In the genomic region with DNA sequence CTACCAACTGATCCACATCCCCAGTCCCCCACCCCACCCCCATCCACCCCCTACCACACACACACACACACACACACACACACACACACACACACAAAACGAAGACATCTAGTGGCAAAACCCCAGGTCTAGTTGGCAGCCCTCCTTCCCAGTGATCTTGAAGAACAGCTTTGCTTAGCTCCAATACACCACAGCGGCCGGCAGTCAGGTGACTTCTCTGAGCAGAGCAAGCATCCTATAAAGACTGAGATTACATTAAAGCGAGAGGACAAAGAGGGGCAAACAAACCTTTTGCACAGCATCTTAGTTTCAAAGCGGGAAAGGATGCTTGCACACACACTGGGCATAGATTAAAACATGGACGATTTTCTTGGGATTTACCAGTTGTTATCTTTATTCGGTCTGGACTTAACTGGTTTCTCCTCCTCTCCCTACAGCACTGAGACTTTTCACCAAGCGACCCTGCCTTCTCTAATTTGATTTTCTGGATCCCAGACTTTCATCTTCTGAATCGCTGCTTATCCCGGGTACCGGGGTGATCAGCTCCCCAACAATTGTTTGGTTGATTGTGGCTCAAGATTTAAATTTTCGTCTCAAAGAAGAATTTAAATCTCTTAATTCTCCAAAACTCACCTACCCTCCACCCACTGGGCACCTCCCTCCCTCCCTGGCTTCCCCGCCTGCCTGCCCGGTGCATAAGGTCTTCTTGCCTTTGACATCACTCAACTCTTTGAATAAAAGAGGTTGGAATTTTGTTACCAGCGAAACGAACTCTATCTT, we compare ENCODE assay signal across 17 mouse cellular contexts.
DNase-seq lines count a peak whose midpoint lies in the region; ATAC-seq lines count a peak whose summit lies in the region.
"Had no signal": no experiment of that assay in that cellular context is flagged by ENCODE, and none has a peak within 500 bp of the region (broad histone marks: within the 10 kb centered on the region; RNA-seq: fewer than 3 reads in every experiment).

No protein-coding gene starts in this region.

- no peaks in the 10 kb centered on the region for H3K36me3 ChIP-seq in hindbrain, embryonic 10.5 days
- H3K36me3 ChIP-seq in hindbrain, embryonic 14.5 days (replicated peaks; ENCODE audit: control insufficient read depth, insufficient read depth) = no peaks in the 10 kb centered on the region
- no peaks in the 10 kb centered on the region for H3K36me3 ChIP-seq in forebrain, embryonic 14.5 days (ENCODE audit: control insufficient read depth, insufficient read depth, low read length)
- no peaks in the 10 kb centered on the region for H3K36me3 ChIP-seq in hindbrain, embryonic 16.5 days (ENCODE audit: control insufficient read depth, insufficient read depth, low read length)
- H3K36me3 ChIP-seq in midbrain, embryonic 16.5 days (ENCODE audit: control insufficient read depth, insufficient read depth, low read length) = no peaks in the 10 kb centered on the region
- H3K36me3 ChIP-seq: limb, embryonic 15.5 days had no signal

- no peak overlapping the region for H3K9ac ChIP-seq in hindbrain, embryonic 14.5 days
- H3K9ac ChIP-seq in forebrain, embryonic 14.5 days (ENCODE audit: low read length) = no peak overlapping the region
- H3K9ac ChIP-seq in hindbrain, embryonic 16.5 days (ENCODE audit: low read depth, low read length) = no peak overlapping the region
- H3K9ac ChIP-seq in midbrain, embryonic 16.5 days (ENCODE audit: low read depth, low read length) = no peak overlapping the region
- H3K9ac ChIP-seq: limb, embryonic 15.5 days had no signal

- intact Hi-C loops in left cerebral cortex, postnatal 14 days (cut with DNase I) = no loop called here

- 39% methylated on average over 16 of the region's 16 CpGs for WGBS in hindbrain, embryonic 10.5 days
- WGBS in hindbrain, embryonic 14.5 days = 37% methylated on average over 16 of the region's 16 CpGs
- WGBS in forebrain, embryonic 14.5 days = 6% methylated on average over 16 of the region's 16 CpGs
- WGBS in hindbrain, embryonic 16.5 days = 45% methylated on average over 16 of the region's 16 CpGs
- 11% methylated on average over 16 of the region's 16 CpGs for WGBS in midbrain, embryonic 16.5 days

- peaks cover 95% of the 10 kb centered on the region for H3K27me3 ChIP-seq in hindbrain, embryonic 10.5 days (ENCODE audit: insufficient read depth, poor library complexity, severe bottlenecking)
- H3K27me3 ChIP-seq in hindbrain, embryonic 14.5 days (ENCODE audit: control insufficient read depth, insufficient read depth, low read length) = peaks cover 35% of the 10 kb centered on the region
- peaks cover 44% of the 10 kb centered on the region for H3K27me3 ChIP-seq in forebrain, embryonic 14.5 days (replicated peaks; ENCODE audit: control insufficient read depth, insufficient read depth, low read length)
- H3K27me3 ChIP-seq in hindbrain, embryonic 16.5 days (replicated peaks; ENCODE audit: control insufficient read depth, insufficient read depth, low read length) = peaks cover 9% of the 10 kb centered on the region
- H3K27me3 ChIP-seq in midbrain, embryonic 16.5 days (ENCODE audit: control insufficient read depth, insufficient read depth, low read depth, low read length) = peaks cover 48% of the 10 kb centered on the region

- no peak for ATAC-seq in hindbrain, embryonic 14.5 days (ENCODE audit: low FRiP score)
- ATAC-seq in forebrain, embryonic 14.5 days = peak; percentile 8
- ATAC-seq in hindbrain, embryonic 16.5 days = 0 out of 2 replicates have a peak, but pooled peaks have one; percentile 3
- ATAC-seq in midbrain, embryonic 16.5 days = no peak
- ATAC-seq: intestine, postnatal 0 days had no signal

- no peaks in the 10 kb centered on the region for H3K9me3 ChIP-seq in hindbrain, embryonic 10.5 days
- no peaks in the 10 kb centered on the region for H3K9me3 ChIP-seq in hindbrain, embryonic 14.5 days (ENCODE audit: control insufficient read depth, low read length)
- H3K9me3 ChIP-seq in forebrain, embryonic 14.5 days (replicated peaks; ENCODE audit: control insufficient read depth, low read length) = no peaks in the 10 kb centered on the region
- H3K9me3 ChIP-seq in hindbrain, embryonic 16.5 days (ENCODE audit: control insufficient read depth, low read length) = no peaks in the 10 kb centered on the region
- H3K9me3 ChIP-seq in midbrain, embryonic 16.5 days (replicated peaks; ENCODE audit: control insufficient read depth, low read length, poor library complexity, severe bottlenecking) = no peaks in the 10 kb centered on the region
- H3K9me3 ChIP-seq: limb, embryonic 15.5 days had no signal

- no peak overlapping the region for H3K4me2 ChIP-seq in hindbrain, embryonic 14.5 days (replicated peaks)
- H3K4me2 ChIP-seq in forebrain, embryonic 14.5 days (ENCODE audit: low read length) = peak overlapping the region; percentile 38
- H3K4me2 ChIP-seq in hindbrain, embryonic 16.5 days (ENCODE audit: low read length) = no peak overlapping the region
- H3K4me2 ChIP-seq in midbrain, embryonic 16.5 days (ENCODE audit: low read length) = peak overlapping the region; percentile 40
- H3K4me2 ChIP-seq: limb, embryonic 15.5 days had no signal

- H3K4me1 ChIP-seq in hindbrain, embryonic 10.5 days (replicated peaks) = peaks cover 44% of the 10 kb centered on the region
- H3K4me1 ChIP-seq in hindbrain, embryonic 14.5 days (replicated peaks; ENCODE audit: control insufficient read depth, insufficient read depth, low read length) = peaks cover 20% of the 10 kb centered on the region
- peaks cover 27% of the 10 kb centered on the region for H3K4me1 ChIP-seq in forebrain, embryonic 14.5 days (ENCODE audit: control insufficient read depth, insufficient read depth, low read length)
- peaks cover 14% of the 10 kb centered on the region for H3K4me1 ChIP-seq in hindbrain, embryonic 16.5 days (ENCODE audit: control insufficient read depth, insufficient read depth, low read depth, low read length)
- peaks cover 23% of the 10 kb centered on the region for H3K4me1 ChIP-seq in midbrain, embryonic 16.5 days (ENCODE audit: control insufficient read depth, insufficient read depth, low read length)

- DNase-seq in hindbrain, embryonic 10.5 days (ENCODE audit: low spot score) = no peak
- DNase-seq in hindbrain, embryonic 14.5 days (ENCODE audit: low spot score) = no peak
- DNase-seq in forebrain, embryonic 14.5 days (ENCODE audit: low spot score) = peak; percentile 49
- no peak for DNase-seq in left cerebral cortex, postnatal 14 days (ENCODE audit: low spot score in 2 of 2)
- DNase-seq in urinary bladder, postnatal 10 days (ENCODE audit: low spot score) = no peak
- no peak for DNase-seq in ovary, adult 18-20 months (ENCODE audit: low spot score)
- DNase-seq: adrenal gland, adult 2 months; cerebellum, adult 11-12 months; cerebellum, postnatal 36 days; heart, adult 11 months; heart, postnatal 4 days; lung, postnatal 10 days; thymus, postnatal 4 days had no signal

- H3K27ac ChIP-seq in hindbrain, embryonic 10.5 days = peak overlapping the region; percentile 46; the same call in 1 of the 2 replicates
- no peak overlapping the region for H3K27ac ChIP-seq in hindbrain, embryonic 14.5 days
- H3K27ac ChIP-seq in forebrain, embryonic 14.5 days (ENCODE audit: low read depth, low read length) = no peak overlapping the region
- no peak overlapping the region for H3K27ac ChIP-seq in hindbrain, embryonic 16.5 days (ENCODE audit: low read depth, low read length)
- no peak overlapping the region for H3K27ac ChIP-seq in midbrain, embryonic 16.5 days (ENCODE audit: low read length)
- H3K27ac ChIP-seq: limb, embryonic 15.5 days had no signal

- peak overlapping the region; percentile 39; the same call in 1 of the 2 replicates for H3K4me3 ChIP-seq in hindbrain, embryonic 10.5 days
- no peak overlapping the region for H3K4me3 ChIP-seq in hindbrain, embryonic 14.5 days (replicated peaks; ENCODE audit: low read length)
- no peak overlapping the region for H3K4me3 ChIP-seq in forebrain, embryonic 14.5 days (ENCODE audit: low read depth, low read length)
- H3K4me3 ChIP-seq in hindbrain, embryonic 16.5 days (ENCODE audit: low read length) = no peak overlapping the region
- no peak overlapping the region for H3K4me3 ChIP-seq in midbrain, embryonic 16.5 days (ENCODE audit: low read depth, low read length)
- H3K4me3 ChIP-seq: limb, embryonic 15.5 days had no signal

Comparison
In these comparisons a context has a peak if more than half of its experiments do, and no peak if none do; other contexts are left out.
1. ATAC-seq: peak in forebrain, embryonic 14.5 days (single experiment) and hindbrain, embryonic 16.5 days (single experiment); none in hindbrain, embryonic 14.5 days (single experiment) and midbrain, embryonic 16.5 days (single experiment).
2. H3K4me2 ChIP-seq: peak in forebrain, embryonic 14.5 days (single experiment) and midbrain, embryonic 16.5 days (single experiment); none in hindbrain, embryonic 14.5 days (single experiment) and hindbrain, embryonic 16.5 days (single experiment).